Mouse (Mus musculus) ES-E14 (cell line): ENCODE measurements around the gene Fscn3.

ENCODE experiments used
- CHD2 ChIP-seq: IDR thresholded peaks from 2 replicates; pipeline ENCODE4 v1.6.1; 2014; ENCODE audit warnings: mild to moderate bottlenecking, low read depth, low read length, inconsistent platforms
- HCFC1 ChIP-seq: IDR thresholded peaks from 2 replicates; pipeline ENCODE4 v1.6.1; 2012; ENCODE audit warnings: low read length, inconsistent platforms, borderline replicate concordance; ENCODE audit not compliant: insufficient read depth
- MAFK ChIP-seq: IDR thresholded peaks from 2 replicates; pipeline ENCODE4 v1.6.1; 2014; ENCODE audit warnings: mild to moderate bottlenecking, low read depth, low read length, inconsistent platforms; ENCODE audit not compliant: insufficient read depth
- ZC3H11A ChIP-seq: IDR thresholded peaks from 2 replicates; pipeline ENCODE4 v1.6.1; 2012; ENCODE audit warnings: low read depth, mild to moderate bottlenecking, inconsistent platforms, low read length, borderline replicate concordance
- ZNF384 ChIP-seq: IDR thresholded peaks from 2 replicates; pipeline ENCODE4 v1.6.1; 2012; ENCODE audit warnings: low read depth, low read length, inconsistent platforms

DNA sequence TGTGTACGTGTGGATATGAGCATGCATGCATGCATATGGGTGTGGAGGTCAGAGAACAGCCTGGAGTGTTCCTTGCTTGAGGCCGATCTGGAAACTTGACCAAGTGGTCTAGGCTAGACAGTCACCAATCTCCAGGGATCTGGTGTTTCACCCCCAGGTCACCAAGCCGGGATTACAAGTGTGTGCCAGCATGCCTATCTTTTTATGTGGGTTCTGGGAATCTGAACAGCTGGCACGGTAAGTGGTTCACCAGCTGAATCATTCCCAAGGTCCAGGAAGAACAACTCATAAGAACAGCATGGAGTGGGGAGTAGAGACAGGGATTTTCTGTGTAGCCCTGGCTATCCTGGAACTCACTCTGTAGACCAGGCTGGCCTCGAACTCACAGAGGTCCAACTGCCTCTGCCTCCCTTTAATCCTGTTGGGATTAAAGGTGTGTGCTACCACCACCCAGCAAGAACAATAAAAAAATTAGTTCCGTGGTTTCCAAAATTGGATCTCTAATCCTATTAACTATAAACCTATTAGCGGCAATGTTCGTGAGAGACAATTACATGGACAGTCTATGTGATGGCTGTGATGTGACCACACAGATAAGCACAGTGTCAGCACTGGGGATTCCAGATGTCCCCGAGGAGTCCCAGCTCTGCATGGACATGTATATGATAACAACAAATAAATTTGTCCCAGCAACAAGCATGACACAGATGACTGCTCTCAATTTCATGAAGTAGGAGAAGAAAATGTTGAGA, 43.9 kb downstream of the Fscn3 start:
- TF ChIP-seq HCFC1 (no peak), MAFK (no peak), ZNF384 (no peak), CHD2 (no peak), ZC3H11A (no peak)
